Mouse (Mus musculus) liver, adult 2 months (tissue): Measurements from ENCODE around the gene Rap1gds1. TPM values are rescaled to one million over a fixed set of nuclear protein-coding genes. Genes with fewer than 3 reads are reported as not detected.
A peak's percentile ranks its signal among the peaks of the same experiment; 100 is the strongest.

ENCODE experiments used
- DNase-seq: peaks from one replicate; pipeline ENCODE4 v3.0.0-alpha.2; 2011; ENCODE audit warnings: low read depth, low spot score; ENCODE audit errors: extremely low read depth
- H3K27ac ChIP-seq: fragments of 200-500 bp; replicated peaks from 2 replicates; pipeline ENCODE4 v1.5.1; 2012; ENCODE audit warnings: low read depth, mild to moderate bottlenecking, control low read depth, inconsistent platforms, low read length; ENCODE audit not compliant: insufficient read depth
- H3K27me3 ChIP-seq: fragments of 200-500 bp; 2 replicates; pipeline ENCODE4 v1.6.1; 2012; ENCODE audit warnings: mild to moderate bottlenecking, moderate library complexity, low read length, inconsistent platforms; ENCODE audit not compliant: control insufficient read depth, insufficient read depth
- H3K36me3 ChIP-seq: fragments of 200-500 bp; 2 replicates; pipeline ENCODE4 v1.6.1; 2012; ENCODE audit warnings: low read length, inconsistent platforms; ENCODE audit not compliant: control insufficient read depth, insufficient read depth
- H3K4me1 ChIP-seq: fragments of 200-500 bp; 2 replicates; pipeline ENCODE4 v1.6.1; 2011; ENCODE audit warnings: low read length; ENCODE audit not compliant: control insufficient read depth, insufficient read depth
- H3K4me3 ChIP-seq: fragments of 200-500 bp; 2 replicates; pipeline ENCODE4 v1.5.1; 2011; ENCODE audit warnings: low read depth, mild to moderate bottlenecking, control low read depth, low read length, moderate library complexity; ENCODE audit not compliant: insufficient read depth
- H3K79me2 ChIP-seq: fragments of 200-500 bp; 2 replicates; pipeline ENCODE4 v1.6.1; 2012; ENCODE audit warnings: inconsistent platforms, mild to moderate bottlenecking, low read length, moderate library complexity; ENCODE audit not compliant: control insufficient read depth, insufficient read depth
- H3K9ac ChIP-seq: fragments of 200-500 bp; 2 replicates; pipeline ENCODE4 v1.6.1; 2012; ENCODE audit warnings: low read depth, mild to moderate bottlenecking, control low read depth, inconsistent platforms, low read length
- CTCF ChIP-seq: fragments of 200-500 bp; IDR thresholded peaks from 2 replicates; pipeline ENCODE4 v1.5.1; 2011; ENCODE audit warnings: low read depth, low read length, control low read depth
- POLR2A ChIP-seq: fragments of 200-500 bp; IDR thresholded peaks from 2 replicates; pipeline ENCODE4 v1.6.1; 2011; ENCODE audit warnings: low read length, control low read depth; ENCODE audit not compliant: insufficient read depth; ENCODE audit errors: extremely low read depth
- WGBS: fragments of 180-500 bp; shearing (Covaris S2); methylation state at CpG from one replicate; pipeline ENCODE4 v1.1.7; 2018; 5-methylcytosine and 5-hydroxymethylcytosine counted together
- polyA plus RNA-seq: library from polyadenylated mRNA; depleted of rRNA; stranded (reverse); fragments of >200 nt; gene quantifications from 2 replicates; pipeline ENCODE4 v1.2.3, GENCODE M21; 2012
- total RNA-seq: library from RNA; depleted of rRNA; stranded (reverse); fragments of >200 nt; gene quantifications from 2 replicates; pipeline ENCODE4 v1.2.3, GENCODE M21; 2014

The Rap1gds1 gene
- total and polyA plus RNA-seq, 2 experiments = 6.7 to 13.9 TPM

DNA sequence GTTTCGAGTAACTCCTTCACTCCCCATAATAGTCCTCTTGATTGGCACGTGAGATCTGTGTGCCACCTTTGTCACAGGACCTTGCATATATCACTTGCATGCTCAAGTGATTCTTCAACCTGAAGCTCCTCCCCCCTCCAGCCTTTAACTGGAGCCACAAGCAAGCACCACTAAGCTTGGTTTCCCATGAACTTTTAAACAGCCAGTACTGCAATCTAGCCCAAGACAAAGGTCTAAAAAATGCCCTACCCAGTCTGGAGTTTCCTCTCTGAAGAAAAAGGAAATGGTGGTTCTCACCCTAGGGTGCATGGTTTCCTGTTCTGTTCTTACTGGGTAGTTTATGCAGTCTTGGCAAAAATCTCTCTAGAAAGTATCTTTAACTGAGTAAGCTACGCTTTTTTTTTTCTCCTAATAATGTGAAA is 32.6 kb downstream of the Rap1gds1 start:
- Histone ChIP-seq H3K4me1 (no peaks in the 10 kb centered on the region), H3K36me3 (peaks cover 4% of the 10 kb centered on the region; the same call in 1 of the 2 replicates), H3K27me3 (no peaks in the 10 kb centered on the region), H3K79me2 (peaks cover 10% of the 10 kb centered on the region), H3K4me3 (no peak overlapping the region), H3K27ac (peak overlapping the region; percentile 65), H3K9ac (no peak overlapping the region)
- DNase-seq = peak; percentile 43
- no peak for TF ChIP-seq CTCF
- no peak for TF ChIP-seq POLR2A
- WGBS = 79% methylated on average over 3 of the region's 3 CpGs

DNA sequence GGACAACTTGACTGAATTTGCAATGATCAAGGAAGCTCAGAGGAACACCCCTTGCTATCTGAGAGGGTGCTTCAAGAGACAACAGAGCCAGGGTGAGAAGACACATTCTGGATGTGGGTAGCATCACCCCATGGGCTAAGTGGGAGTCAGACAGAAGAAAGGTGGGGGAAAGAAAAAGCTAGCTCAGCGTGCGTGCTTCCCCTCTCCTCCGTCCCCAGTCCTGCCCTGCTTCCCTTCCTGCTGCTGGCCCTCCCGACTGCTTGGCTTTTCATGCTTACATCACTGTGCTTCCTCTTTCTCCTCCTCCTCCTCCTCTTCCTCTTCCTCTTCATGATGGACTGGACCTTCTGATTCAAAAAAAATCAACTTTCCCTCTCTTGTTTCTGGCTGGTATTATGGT is 33.1 kb downstream of the Rap1gds1 start:
- Histone ChIP-seq H3K9ac (no peak overlapping the region), H3K4me1 (peaks cover 2% of the 10 kb centered on the region; the same call in 1 of the 2 replicates), H3K4me3 (no peak overlapping the region), H3K79me2 (peaks cover 10% of the 10 kb centered on the region), H3K27ac (no peak overlapping the region; the same call in 1 of the 2 replicates), H3K27me3 (no peaks in the 10 kb centered on the region), H3K36me3 (peaks cover 4% of the 10 kb centered on the region; the same call in 1 of the 2 replicates)
- WGBS = 70% methylated on average over 4 of the region's 4 CpGs
- DNase-seq = peak; percentile 26
- TF ChIP-seq CTCF (no peak), POLR2A (no peak)

DNA sequence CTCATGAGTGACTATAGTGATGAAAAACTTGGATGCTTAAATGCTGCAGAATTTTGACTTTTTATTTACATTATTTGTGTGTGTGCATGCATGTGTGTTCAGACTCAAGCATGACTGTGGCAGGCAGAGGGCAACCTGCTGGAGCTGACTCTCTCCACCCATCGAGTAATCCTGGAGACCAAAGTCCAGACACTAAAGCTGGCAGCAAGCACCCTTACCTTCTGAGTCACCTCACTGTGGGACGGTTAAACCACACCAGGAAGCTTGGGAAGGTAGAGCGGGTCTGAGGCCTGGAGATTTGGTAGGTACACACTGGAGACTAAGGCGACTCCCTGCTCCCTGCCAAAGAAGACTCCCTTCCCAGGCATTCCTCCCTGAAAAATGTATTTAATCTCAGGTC is 38.0 kb downstream of the Rap1gds1 start:
- peak; percentile 81 for DNase-seq
- peaks cover 2% of the 10 kb centered on the region; the same call in 1 of the 2 replicates for H3K36me3 ChIP-seq
- H3K9ac ChIP-seq = no peak overlapping the region
- H3K4me1 ChIP-seq = peaks cover 2% of the 10 kb centered on the region; the same call in 1 of the 2 replicates
- 43% methylated on average over 4 of the region's 4 CpGs for WGBS
- H3K27ac ChIP-seq = no peak overlapping the region
- TF ChIP-seq POLR2A = no peak
- peak; percentile 36 for TF ChIP-seq CTCF
- H3K27me3 ChIP-seq = no peaks in the 10 kb centered on the region
- peaks cover 6% of the 10 kb centered on the region for H3K79me2 ChIP-seq
- H3K4me3 ChIP-seq = no peak overlapping the region

DNA sequence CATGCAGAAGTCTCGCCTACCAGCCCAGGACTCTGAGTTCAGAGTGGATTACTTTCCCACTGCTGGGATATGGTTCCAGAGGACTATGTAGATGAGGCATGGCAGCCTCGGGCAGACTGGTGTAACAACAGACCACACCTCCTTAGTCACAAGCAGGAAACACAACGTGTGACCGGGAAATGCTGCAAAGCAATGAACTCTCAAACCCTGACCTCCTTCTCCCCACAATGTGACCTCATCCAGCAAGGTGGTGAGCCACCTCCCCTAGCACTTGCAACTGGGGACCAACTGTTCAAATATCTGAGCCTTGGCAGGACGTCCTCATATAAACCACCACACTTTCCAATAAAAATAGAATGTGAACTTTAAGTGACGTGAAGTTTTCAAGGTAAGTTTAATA is 41.8 kb downstream of the Rap1gds1 start:
- 82% methylated on average over 6 of the region's 6 CpGs for WGBS
- Histone ChIP-seq H3K9ac (no peak overlapping the region), H3K4me3 (no peak overlapping the region), H3K4me1 (peaks cover 5% of the 10 kb centered on the region; the same call in 1 of the 2 replicates), H3K27ac (no peak overlapping the region), H3K27me3 (no peaks in the 10 kb centered on the region), H3K36me3 (no peaks in the 10 kb centered on the region), H3K79me2 (peaks cover 14% of the 10 kb centered on the region; the same call in 1 of the 2 replicates)
- DNase-seq = no peak
- TF ChIP-seq CTCF (no peak), POLR2A (no peak)

DNA sequence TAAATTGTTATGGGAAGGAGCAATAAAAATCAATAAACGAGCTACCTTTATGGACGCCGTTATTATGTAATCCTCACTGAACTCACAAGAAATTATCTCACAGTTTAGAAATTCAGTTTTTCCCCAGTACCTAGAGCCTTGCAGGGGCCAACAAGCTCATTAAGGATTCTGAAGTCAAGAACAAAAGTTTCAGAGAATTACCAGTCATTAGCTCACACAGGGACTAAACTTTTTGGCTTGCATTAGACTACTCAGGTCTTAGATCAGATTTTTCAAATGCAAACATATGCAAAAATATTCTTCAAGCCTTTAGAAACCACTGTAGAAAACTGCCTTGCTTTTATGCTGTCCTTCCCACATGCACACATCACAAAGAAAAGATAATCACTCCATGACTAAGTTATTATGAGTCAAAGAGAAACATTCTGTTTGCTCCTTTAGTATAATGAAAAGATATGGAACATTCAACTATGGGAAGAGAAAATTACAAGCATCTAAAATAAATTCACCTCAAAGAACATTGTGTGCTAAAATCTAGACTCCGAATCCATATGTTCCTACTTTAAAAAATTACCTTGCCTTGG is 44.3 kb downstream of the Rap1gds1 start:
- TF ChIP-seq POLR2A (no peak), CTCF (no peak)
- DNase-seq = no peak
- peaks cover 3% of the 10 kb centered on the region; the same call in 1 of the 2 replicates for H3K4me1 ChIP-seq
- H3K36me3 ChIP-seq = no peaks in the 10 kb centered on the region
- 84% methylated on average over 4 of the region's 4 CpGs for WGBS
- no peaks in the 10 kb centered on the region for H3K27me3 ChIP-seq
- H3K9ac ChIP-seq = no peak overlapping the region
- no peak overlapping the region for H3K4me3 ChIP-seq
- peaks cover 24% of the 10 kb centered on the region for H3K79me2 ChIP-seq
- H3K27ac ChIP-seq = no peak overlapping the region

DNA sequence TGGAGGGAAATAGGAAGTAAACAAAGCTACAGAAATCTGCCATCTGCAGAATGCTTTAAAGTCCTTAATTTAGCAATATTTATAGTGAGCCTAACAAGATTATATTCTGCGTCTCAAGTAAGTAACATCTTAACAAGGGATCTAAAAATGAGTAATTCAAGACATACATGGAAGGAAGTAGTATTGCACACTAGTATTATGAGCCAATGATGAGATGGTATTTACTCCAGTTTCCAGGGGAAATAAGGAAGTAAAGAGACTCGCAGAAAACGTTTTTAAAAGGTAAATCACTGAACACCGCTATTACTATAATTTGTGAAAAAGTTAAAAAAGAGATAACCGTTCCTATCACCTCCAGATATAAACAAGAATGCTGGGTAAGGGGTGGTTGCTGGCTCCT is 49.9 kb downstream of the Rap1gds1 start:
- no peak overlapping the region for H3K4me3 ChIP-seq
- no peaks in the 10 kb centered on the region for H3K27me3 ChIP-seq
- H3K27ac ChIP-seq = no peak overlapping the region
- 85% methylated on average over 5 of the region's 5 CpGs for WGBS
- H3K79me2 ChIP-seq = peaks cover 20% of the 10 kb centered on the region
- TF ChIP-seq POLR2A = no peak
- TF ChIP-seq CTCF = no peak
- peaks cover 2% of the 10 kb centered on the region; the same call in 1 of the 2 replicates for H3K4me1 ChIP-seq
- H3K9ac ChIP-seq = no peak overlapping the region
- DNase-seq = no peak
- peaks cover 2% of the 10 kb centered on the region for H3K36me3 ChIP-seq
